Mouse (Mus musculus) layer of hippocampus, postnatal 25 days (tissue): ENCODE data around the gene Ppih. TPM values are rescaled to one million over a fixed set of nuclear protein-coding genes. Genes with fewer than 3 reads are reported as not detected.

Experiments
- DNase-seq, 2 experiments: peaks; one replicate each; pipeline ENCODE4 v3.0.0; 2022; ENCODE audit warnings: mixed read lengths in 2 of 2, low spot score in 1 of 2; ENCODE audit errors: extremely low spot score in 1 of 2
- total RNA-seq, 2 experiments: library from RNA; stranded (reverse); gene quantifications; 2 replicates each; pipeline ENCODE4 v1.2.3; 2021

Ppih gene
- 10 to 100 TPM; 19.1 to 20.2 TPM for total RNA-seq

GRCm38 (mm10) chr4:119320131-119320830 lies at the start of gene Ppih:
Ppih (minus strand) TSS chr4:119320546.
- DNase-seq: peak; percentile 93 to 94

- no peak for DNase-seq
Measured at GRCm38 (mm10) chr4:119369460-119369859, 49.1 kb upstream of the Ppih start.

GRCm38 (mm10) chr4:119366758-119367526 lies 46.6 kb upstream of the Ppih start:
- DNase-seq: no peak

GRCm38 (mm10) chr4:119362231-119362630 lies 41.9 kb upstream of the Ppih start:
- DNase-seq: no peak

GRCm38 (mm10) chr4:119359196-119359971 lies 39.0 kb upstream of the Ppih start:
- DNase-seq: peak; percentile 8 to 15

GRCm38 (mm10) chr4:119345508-119345907 lies 25.2 kb upstream of the Ppih start:
- no peak for DNase-seq

- DNase-seq: peak in 1 of 2 experiments; percentile 62
Measured at GRCm38 (mm10) chr4:119338861-119339361, 18.6 kb upstream of the Ppih start.

- no peak for DNase-seq
Measured at GRCm38 (mm10) chr4:119338422-119338821, 18.1 kb upstream of the Ppih start.

GRCm38 (mm10) chr4:119333487-119333886 lies 13.1 kb upstream of the Ppih start:
- no peak for DNase-seq

GRCm38 (mm10) chr4:119320896-119321550 lies 677 bp upstream of the Ppih start:
- peak in 1 of 2 experiments; percentile 4 for DNase-seq

GRCm38 (mm10) chr4:119313756-119314155 lies 6.6 kb downstream of the Ppih start:
- DNase-seq: no peak

GRCm38 (mm10) chr4:119305418-119305817 lies 14.9 kb downstream of the Ppih start:
- no peak for DNase-seq

- no peak for DNase-seq
Measured at GRCm38 (mm10) chr4:119303291-119303690, 17.1 kb downstream of the Ppih start.

- no peak for DNase-seq
Measured at GRCm38 (mm10) chr4:119301777-119302176, 18.6 kb downstream of the Ppih start.

- DNase-seq: no peak
Measured at GRCm38 (mm10) chr4:119300761-119301160, 19.6 kb downstream of the Ppih start.

GRCm38 (mm10) chr4:119297361-119297760 lies 23.0 kb downstream of the Ppih start:
- no peak for DNase-seq

- DNase-seq: no peak
Measured at GRCm38 (mm10) chr4:119295134-119295453, 25.3 kb downstream of the Ppih start.

GRCm38 (mm10) chr4:119294415-119295133 lies 25.8 kb downstream of the Ppih start, which contains the start of gene Ybx1:
Ybx1 (minus strand) TSS chr4:119294604.
- peak; percentile 100 for DNase-seq

GRCm38 (mm10) chr4:119293574-119294258 lies 26.6 kb downstream of the Ppih start:
- DNase-seq: peak; percentile 8 to 19
